Mouse (Mus musculus) G1E (cell line): ENCODE results near the gene Efl1.

ENCODE experiments used
- CTCF ChIP-seq: IDR thresholded peaks from 2 replicates; pipeline ENCODE4 v1.5.1; 2012; ENCODE audit warnings: low read depth, low read length, inconsistent platforms, mixed read lengths
- GATA1 ChIP-seq: IDR thresholded peaks from 2 replicates; pipeline ENCODE4 v1.6.1; 2012; ENCODE audit warnings: borderline replicate concordance, low read length, inconsistent platforms, mixed read lengths
- GATA2 ChIP-seq: IDR thresholded peaks from 2 replicates; pipeline ENCODE4 v1.6.1; 2012; ENCODE audit warnings: low read depth, low read length, inconsistent platforms, borderline replicate concordance
- POLR2AphosphoS5 ChIP-seq: IDR thresholded peaks from 2 replicates; pipeline ENCODE4 v1.6.1; 2012; ENCODE audit warnings: low read depth, low read length, inconsistent platforms; ENCODE audit not compliant: insufficient replicate concordance
- TAL1 ChIP-seq: conservative IDR thresholded peaks from 2 replicates; pipeline ENCODE4 v1.6.1; 2012; ENCODE audit warnings: low read depth, low read length, inconsistent platforms, mixed read lengths

DNA sequence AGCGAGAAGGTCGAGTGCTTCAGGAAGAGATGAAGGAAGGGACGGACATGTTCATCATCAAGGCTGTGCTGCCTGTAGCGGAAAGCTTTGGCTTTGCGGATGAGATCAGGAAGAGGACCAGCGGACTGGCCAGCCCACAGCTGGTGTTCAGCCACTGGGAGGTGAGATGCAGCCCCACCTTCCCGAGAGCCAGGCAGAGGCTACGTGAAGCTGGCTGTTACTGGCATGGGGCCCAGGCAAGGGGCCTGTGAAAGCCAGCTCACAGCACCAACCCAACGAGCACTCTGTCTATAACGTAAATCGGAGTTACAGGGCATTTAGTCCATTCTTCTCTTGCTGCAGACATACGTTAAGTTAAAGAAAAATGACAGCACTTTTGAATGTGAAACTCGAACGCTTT is 124.1 kb downstream of the Efl1 start:
- TF ChIP-seq CTCF (no peak), GATA1 (no peak), POLR2AphosphoS5 (no peak), GATA2 (no peak), TAL1 (no peak)
